Comparison of ENCODE assay signal across 9 mouse cellular contexts in genomic region chr1:170709481-170709880, GRCm38 (mm10).
DNase-seq lines count a peak whose midpoint lies in the region; ATAC-seq and TF ChIP-seq lines count a peak whose summit lies in the region.
"Had no signal": no experiment of that assay in that cellular context is flagged by ENCODE, and none has a peak within 500 bp of the region (broad histone marks: within the 10 kb centered on the region; RNA-seq: fewer than 3 reads in every experiment).

No protein-coding gene starts in this region.

- TF ChIP-seq POLR2A in lung, adult 2 months (IDR thresholded peaks at IDR 0.05; ENCODE audit: borderline replicate concordance, extremely low read depth, low read depth, low read length): no peak

- H3K4me1 ChIP-seq in heart, embryonic 12.5 days (replicated peaks): peaks cover 15% of the 10 kb centered on the region
- peaks cover 3% of the 10 kb centered on the region; the same call in 1 of the 2 replicates for H3K4me1 ChIP-seq in lung, adult 2 months (ENCODE audit: control insufficient read depth, insufficient read depth, low read length)

- 84% methylated on average over 8 of the region's 8 CpGs for WGBS in heart, embryonic 12.5 days
- 72% methylated on average over 8 of the region's 8 CpGs for WGBS in lung, adult 2 months

- ATAC-seq in heart, embryonic 12.5 days (ENCODE audit: insufficient number of reproducible peaks, low FRiP score): no peak
- no peak; the same call in 1 of the 2 replicates for ATAC-seq in frontal cortex, adult (ENCODE audit: low TSS enrichment)
- ATAC-seq in cerebellum, adult (ENCODE audit: insufficient number of reproducible peaks, low FRiP score, low TSS enrichment): no peak

- peak; percentile 30 for DNase-seq in heart, adult 8-10 months (ENCODE audit: low spot score)
- DNase-seq in T-cell, adult 2 months (ENCODE audit: low spot score): peak; percentile 15
- DNase-seq in lung, adult 2 months: no peak
- peak; percentile 26 to 80 for DNase-seq in spleen, postnatal 10 days (ENCODE audit: low spot score in 2 of 2)
- DNase-seq in ovary, adult 18-20 months (ENCODE audit: low spot score): no peak

- 0 out of 2 replicates have a peak, but pooled peaks have one; percentile 9 for TF ChIP-seq CTCF in lung, adult 2 months (IDR thresholded peaks at IDR 0.05; ENCODE audit: insufficient read depth, low read length)

- no peak overlapping the region for H3K9ac ChIP-seq in heart, embryonic 12.5 days

- H3K4me2 ChIP-seq in heart, embryonic 12.5 days: no peak overlapping the region

- no peak overlapping the region for H3K4me3 ChIP-seq in heart, embryonic 12.5 days
- H3K4me3 ChIP-seq in lung, adult 2 months (replicated peaks; ENCODE audit: extremely low read depth, low read depth, low read length): no peak overlapping the region

- H3K27ac ChIP-seq in heart, embryonic 12.5 days (ENCODE audit: poor library complexity, severe bottlenecking): no peak overlapping the region
- H3K27ac ChIP-seq: kidney, postnatal 0 days had no signal

- H3K9me3 ChIP-seq in heart, embryonic 12.5 days (replicated peaks): no peaks in the 10 kb centered on the region

- H3K36me3 ChIP-seq in heart, embryonic 12.5 days: peaks cover 17% of the 10 kb centered on the region

- H3K27me3 ChIP-seq in heart, embryonic 12.5 days (replicated peaks): no peaks in the 10 kb centered on the region

Comparison
In these comparisons a context has a peak if more than half of its experiments do, and no peak if none do; other contexts are left out.
1. DNase-seq: peak in heart, adult 8-10 months (single experiment), T-cell, adult 2 months (single experiment) and spleen, postnatal 10 days (2 of 2); none in lung, adult 2 months (single experiment) and ovary, adult 18-20 months (single experiment).